Mouse (Mus musculus): ENCODE data around the gene Rps7. TPM values are rescaled to one million over a fixed set of nuclear protein-coding genes. Genes with fewer than 3 reads are reported as not detected.

The Rps7 gene
- polyA plus RNA-seq, 1 experiment: 895 TPM

DNA sequence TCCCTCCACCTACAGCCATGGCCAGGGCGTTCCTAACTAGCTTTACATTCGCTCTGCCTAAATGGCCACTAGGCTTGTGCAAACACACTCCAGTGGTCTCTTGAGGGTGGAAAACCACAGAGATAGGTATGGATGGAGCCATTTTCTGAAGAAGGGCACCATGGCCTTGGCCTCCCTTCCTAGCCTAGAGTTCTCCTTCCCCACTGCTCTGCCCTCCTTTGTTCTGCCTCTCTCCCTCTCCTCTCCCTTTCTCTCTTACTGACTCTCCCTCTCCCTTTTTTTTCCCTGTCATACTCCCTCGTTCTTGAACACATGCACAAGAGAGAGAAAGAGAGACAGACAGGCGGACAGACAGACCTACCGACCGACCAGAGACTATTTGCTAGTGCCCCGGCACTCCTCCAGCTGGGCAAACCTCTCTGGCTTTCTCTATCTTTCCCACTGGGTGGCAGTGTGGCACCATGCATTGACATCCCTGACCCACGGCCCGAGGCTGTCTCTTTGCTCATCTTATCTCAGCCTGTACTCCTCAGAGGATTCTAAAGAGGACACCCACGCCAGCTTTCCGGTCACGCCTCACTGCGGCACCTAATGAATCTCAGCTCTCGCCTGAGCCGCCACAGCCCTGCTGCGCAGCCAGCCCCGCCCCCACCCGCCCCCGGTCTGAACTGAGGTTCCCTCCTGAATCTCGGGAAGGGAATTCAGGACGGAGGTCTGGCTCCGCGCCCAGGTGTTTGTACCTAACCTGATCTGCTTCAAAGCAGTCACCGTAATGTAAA lies 46.5 kb downstream of the Rps7 start:
- no peak for TF ChIP-seq MYOG (IDR thresholded peaks at IDR 0.05; ENCODE audit: control insufficient read depth, extremely low read depth, insufficient read length)
- TF ChIP-seq CTCF (IDR thresholded peaks at IDR 0.05; ENCODE audit: control insufficient read depth, insufficient read depth, insufficient read length): peak; percentile 49
- Histone ChIP-seq H3K4me3 (ENCODE audit: insufficient read depth, poor library complexity, severe bottlenecking) (no peak overlapping the region), H3K79me3 (ENCODE audit: low read depth) (no peaks in the 10 kb centered on the region), H3ac (ENCODE audit: control insufficient read depth, insufficient read length, low read depth) (no peak overlapping the region), H3K36me3 (ENCODE audit: control insufficient read depth, insufficient read depth) (no peaks in the 10 kb centered on the region), H3K79me2 (ENCODE audit: control insufficient read depth, insufficient read depth) (no peaks in the 10 kb centered on the region), H3K27me3 (ENCODE audit: control insufficient read depth, insufficient read depth, insufficient read length) (peaks cover 7% of the 10 kb centered on the region)

DNA sequence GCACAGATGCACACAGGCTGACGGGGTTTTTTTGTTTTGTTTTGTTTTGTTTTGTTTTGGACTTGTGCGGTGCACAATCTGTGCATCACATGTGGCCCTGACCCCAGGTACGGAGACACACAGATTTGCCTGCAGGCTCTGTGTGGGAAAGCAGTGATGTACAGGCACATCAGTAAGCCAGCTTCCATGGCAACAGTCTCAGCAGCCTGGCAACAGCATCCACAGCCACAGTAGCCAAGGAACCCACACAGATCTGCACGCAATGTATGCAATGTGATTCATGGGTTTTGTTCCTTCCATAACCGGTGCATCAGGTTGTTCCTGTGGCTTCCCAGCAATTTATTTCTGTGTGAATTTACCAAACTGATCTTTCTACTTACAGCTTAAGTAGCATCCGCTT lies 47.8 kb downstream of the Rps7 start:
- H3K27me3 ChIP-seq (ENCODE audit: control insufficient read depth, insufficient read depth, insufficient read length): peaks cover 7% of the 10 kb centered on the region

DNA sequence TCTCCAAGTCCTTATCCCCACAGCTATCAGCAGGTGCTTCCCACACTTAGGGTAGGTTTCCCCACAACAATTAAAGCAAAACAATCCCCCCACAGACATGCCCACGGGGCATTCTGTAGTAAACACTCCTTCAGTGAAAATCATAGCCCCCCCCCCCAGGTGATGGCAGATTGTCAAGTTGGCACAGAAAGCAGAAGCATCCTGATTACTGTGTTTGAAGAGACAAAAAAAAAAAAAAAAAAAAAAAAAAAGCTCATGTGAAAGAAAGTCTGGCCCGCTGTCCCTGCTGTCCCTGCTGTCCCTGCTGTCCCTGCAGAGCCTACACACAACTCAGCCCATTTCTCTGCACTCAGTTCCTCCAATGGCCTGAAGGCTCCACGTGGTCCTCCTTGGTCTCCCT lies 51.7 kb downstream of the Rps7 start:
- Histone ChIP-seq H3K4me3 (ENCODE audit: insufficient read depth, poor library complexity, severe bottlenecking) (no peak overlapping the region), H3K79me3 (ENCODE audit: low read depth) (no peaks in the 10 kb centered on the region), H3K27me3 (ENCODE audit: control insufficient read depth, insufficient read depth, insufficient read length) (peaks cover 7% of the 10 kb centered on the region), H3K79me2 (ENCODE audit: control insufficient read depth, insufficient read depth) (no peaks in the 10 kb centered on the region), H3ac (ENCODE audit: control insufficient read depth, insufficient read length, low read depth) (no peak overlapping the region), H3K36me3 (ENCODE audit: control insufficient read depth, insufficient read depth) (no peaks in the 10 kb centered on the region)
- no peak for TF ChIP-seq MYOD1 (IDR thresholded peaks at IDR 0.05; ENCODE audit: control insufficient read depth, insufficient read length, low read depth)
- no peak for TF ChIP-seq FOSL1 (IDR thresholded peaks at IDR 0.05; ENCODE audit: insufficient read depth, low read length, poor library complexity, severe bottlenecking)
- TF ChIP-seq MYOG (IDR thresholded peaks at IDR 0.05; ENCODE audit: control insufficient read depth, extremely low read depth, insufficient read length): no peak
- no peak for TF ChIP-seq MAX (IDR thresholded peaks at IDR 0.05)
- no peak for TF ChIP-seq CTCF (IDR thresholded peaks at IDR 0.05; ENCODE audit: control insufficient read depth, insufficient read depth, insufficient read length)
- no peak for TF ChIP-seq USF1 (IDR thresholded peaks at IDR 0.05; ENCODE audit: low read depth)
- no peak for TF ChIP-seq CEBPB (IDR thresholded peaks at IDR 0.05; ENCODE audit: low read depth)

More for the DNA sequence above, 47.8 kb downstream of the Rps7 start:
- H3K36me3 ChIP-seq (ENCODE audit: control insufficient read depth, insufficient read depth): no peaks in the 10 kb centered on the region
- H3K79me2 ChIP-seq (ENCODE audit: control insufficient read depth, insufficient read depth): no peaks in the 10 kb centered on the region
- no peaks in the 10 kb centered on the region for H3K79me3 ChIP-seq (ENCODE audit: low read depth)
- TF ChIP-seq CEBPB (IDR thresholded peaks at IDR 0.05; ENCODE audit: low read depth) (no peak), MYOD1 (IDR thresholded peaks at IDR 0.05; ENCODE audit: control insufficient read depth, insufficient read length, low read depth) (no peak), MAX (IDR thresholded peaks at IDR 0.05) (no peak), USF1 (IDR thresholded peaks at IDR 0.05; ENCODE audit: low read depth) (no peak), FOSL1 (IDR thresholded peaks at IDR 0.05; ENCODE audit: insufficient read depth, low read length, poor library complexity, severe bottlenecking) (no peak), CTCF (IDR thresholded peaks at IDR 0.05; ENCODE audit: control insufficient read depth, insufficient read depth, insufficient read length) (no peak), MYOG (IDR thresholded peaks at IDR 0.05; ENCODE audit: control insufficient read depth, extremely low read depth, insufficient read length) (no peak)
- no peak overlapping the region for H3K4me3 ChIP-seq (ENCODE audit: insufficient read depth, poor library complexity, severe bottlenecking)
- H3ac ChIP-seq (ENCODE audit: control insufficient read depth, insufficient read length, low read depth): no peak overlapping the region

DNA sequence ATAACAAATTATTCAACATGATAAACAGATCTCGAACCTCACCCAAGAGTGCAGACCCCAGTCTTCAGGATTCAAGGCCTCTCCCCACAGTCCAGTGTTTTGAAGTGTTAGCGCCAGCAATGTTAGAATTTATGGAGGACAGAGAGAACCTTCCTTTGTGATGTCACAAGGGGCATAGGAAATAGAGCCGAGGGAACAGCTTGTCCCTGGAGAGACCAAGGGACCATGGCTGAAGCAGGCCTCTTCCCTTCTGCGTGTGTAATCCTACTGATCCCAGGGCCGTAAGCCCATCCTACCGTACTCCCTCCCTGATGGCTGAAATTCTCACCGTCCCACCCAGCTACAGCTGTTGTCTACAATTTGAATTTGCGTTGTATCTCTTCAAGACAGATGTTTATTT lies 53.3 kb downstream of the Rps7 start, which contains the start of gene Allc:
Gene Allc (minus strand): TSS at position 101 of the 400 bp plus-strand sequence.
- no peaks in the 10 kb centered on the region for H3K36me3 ChIP-seq (ENCODE audit: control insufficient read depth, insufficient read depth)
- no peaks in the 10 kb centered on the region for H3K79me3 ChIP-seq (ENCODE audit: low read depth)
- no peaks in the 10 kb centered on the region for H3K79me2 ChIP-seq (ENCODE audit: control insufficient read depth, insufficient read depth)
- TF ChIP-seq MYOD1 (IDR thresholded peaks at IDR 0.05; ENCODE audit: control insufficient read depth, insufficient read length, low read depth): no peak
- TF ChIP-seq FOSL1 (IDR thresholded peaks at IDR 0.05; ENCODE audit: insufficient read depth, low read length, poor library complexity, severe bottlenecking): no peak
- no peak for TF ChIP-seq USF1 (IDR thresholded peaks at IDR 0.05; ENCODE audit: low read depth)
- TF ChIP-seq MAX (IDR thresholded peaks at IDR 0.05): no peak
- no peak for TF ChIP-seq MYOG (IDR thresholded peaks at IDR 0.05; ENCODE audit: control insufficient read depth, extremely low read depth, insufficient read length)
- TF ChIP-seq CTCF (IDR thresholded peaks at IDR 0.05; ENCODE audit: control insufficient read depth, insufficient read depth, insufficient read length): no peak
- TF ChIP-seq CEBPB (IDR thresholded peaks at IDR 0.05; ENCODE audit: low read depth): no peak
- no peaks in the 10 kb centered on the region for H3K27me3 ChIP-seq (ENCODE audit: control insufficient read depth, insufficient read depth, insufficient read length)
- H3K4me3 ChIP-seq (ENCODE audit: insufficient read depth, poor library complexity, severe bottlenecking): no peak within 1 kb of the TSS
- no peak within 1 kb of the TSS for H3ac ChIP-seq (ENCODE audit: control insufficient read depth, insufficient read length, low read depth)

Small RNA genes within 50 kb of the gene (microRNA-seq; reads per million reads assigned to microRNA genes)
- gene Mir6937 (ENCODE audit: borderline microRNAs expressed): not detected

Other genes starting within 250 kb of the Rps7 start
- not detected for gene Dcdc2c, start 83.6 kb downstream of the Rps7 start, polyA plus RNA-seq (2012; fragmentation: generic; extraction: Trizol)
- gene Allc, start 53.4 kb downstream of the Rps7 start, polyA plus RNA-seq (2012; fragmentation: generic; extraction: Trizol): not detected
- gene Colec11, start 12.6 kb downstream of the Rps7 start, polyA plus RNA-seq (2012; fragmentation: generic; extraction: Trizol): not detected
- 12.9 TPM for gene Rnaseh1, start 13.6 kb upstream of the Rps7 start, polyA plus RNA-seq (2012; fragmentation: generic; extraction: Trizol)
- gene Adi1, start 39.3 kb upstream of the Rps7 start, polyA plus RNA-seq (2012; fragmentation: generic; extraction: Trizol): 13.3 TPM
- gene Trappc12, start 114.5 kb upstream of the Rps7 start, polyA plus RNA-seq (2012; fragmentation: generic; extraction: Trizol): 14.6 TPM
- 22.7 TPM for gene Eipr1, start 115.8 kb upstream of the Rps7 start, polyA plus RNA-seq (2012; fragmentation: generic; extraction: Trizol)

Data from C2C12 (cell line).